Mouse (Mus musculus) forelimb bud, embryonic 11.5 days (tissue): ENCODE measurements around the gene F830045P16Rik.

Experiments used
- DNase-seq: peaks from one replicate; pipeline ENCODE4 v3.0.0-alpha.2; 2012; ENCODE audit warnings: low read depth, low spot score

F830045P16Rik gene

DNA sequence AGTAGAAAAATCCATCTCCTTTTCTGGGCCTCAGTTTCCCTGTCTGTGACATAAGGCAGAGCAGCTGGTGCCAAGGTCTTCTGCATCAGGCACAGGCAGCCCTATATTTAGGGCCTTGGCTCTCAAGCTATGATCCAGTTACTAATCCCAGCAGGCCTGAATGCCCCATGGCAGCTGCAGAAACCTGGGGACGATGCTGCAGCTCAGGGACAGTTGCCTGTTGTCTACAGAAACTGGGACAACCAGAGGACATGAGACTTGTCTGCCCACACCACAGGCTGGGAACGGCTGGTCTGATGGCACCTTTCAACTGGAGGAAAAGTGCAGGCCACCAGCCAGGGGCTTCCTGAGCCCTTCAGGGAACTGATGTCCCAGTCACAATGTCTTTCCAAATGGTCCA is at the start of gene F830045P16Rik:
Gene F830045P16Rik (minus strand): TSS at position 226 of the 400 bp plus-strand sequence.
- no peak for DNase-seq

GRCm38 (mm10) chr2:129585904-129586514 is 49.6 kb upstream of the F830045P16Rik start:
- DNase-seq: no peak

- DNase-seq: no peak
Measured at GRCm38 (mm10) chr2:129584905-129585304, 48.5 kb upstream of the F830045P16Rik start.

DNA sequence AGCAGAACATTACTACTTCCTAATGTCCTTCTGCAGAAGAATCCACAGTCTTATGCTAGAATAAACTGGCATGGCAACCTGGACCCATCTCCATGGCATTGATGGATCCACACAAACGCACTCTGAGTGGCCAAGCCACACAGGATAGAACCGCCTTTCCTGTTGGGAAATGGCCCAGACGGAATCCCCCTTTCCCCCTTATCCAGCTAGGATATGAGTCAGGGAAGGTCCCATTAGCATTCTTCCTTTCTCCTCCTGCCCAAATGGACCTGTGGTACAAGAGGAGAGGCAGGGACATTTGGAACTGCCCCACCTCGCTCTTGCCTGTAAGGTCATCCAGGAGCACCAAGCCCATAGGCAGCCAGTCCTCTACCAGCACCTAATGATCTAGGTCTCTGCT is 45.9 kb upstream of the F830045P16Rik start:
- DNase-seq: no peak

DNA sequence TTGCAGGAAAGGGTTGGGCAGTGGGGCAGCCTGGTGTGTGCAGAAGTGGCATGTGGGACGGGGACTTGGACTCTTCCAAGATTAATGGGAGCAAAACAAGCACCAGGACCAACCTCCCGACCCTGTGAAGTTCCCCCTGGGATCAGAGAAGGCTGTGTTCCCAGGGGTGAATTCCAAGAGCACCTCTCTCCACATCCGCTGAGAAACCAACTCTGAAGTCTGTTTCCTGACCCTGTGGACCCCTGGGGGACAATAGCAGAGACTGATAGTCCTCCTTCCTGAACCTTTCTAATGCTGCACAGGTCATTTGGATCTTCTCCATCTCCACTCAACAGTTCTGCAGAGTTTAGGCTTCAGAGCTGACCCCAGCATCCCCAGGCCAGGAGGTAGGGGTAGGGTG is 45.4 kb upstream of the F830045P16Rik start:
- DNase-seq: no peak

- no peak for DNase-seq
Measured at GRCm38 (mm10) chr2:129580656-129581055, 44.3 kb upstream of the F830045P16Rik start.

- no peak for DNase-seq
Measured at GRCm38 (mm10) chr2:129576611-129577447, 40.4 kb upstream of the F830045P16Rik start.

DNA sequence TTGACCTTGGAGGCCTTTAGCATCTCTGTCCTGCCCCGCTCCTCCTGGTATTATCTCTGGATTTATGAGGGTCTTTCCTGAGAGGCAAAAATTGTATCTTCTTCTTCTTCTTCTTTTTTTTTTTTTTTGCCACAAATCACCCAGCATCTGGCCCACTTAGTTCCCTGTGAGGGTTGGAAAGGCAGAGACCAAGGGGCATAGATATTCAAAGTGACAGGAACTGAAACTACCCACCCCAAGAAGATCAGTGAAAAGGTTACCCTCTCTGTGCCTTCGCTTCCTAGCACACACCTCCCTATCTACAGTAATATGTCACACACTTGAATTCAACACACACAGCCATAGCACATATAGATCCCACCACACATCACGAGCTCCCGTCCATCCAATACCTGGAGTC is 38.7 kb upstream of the F830045P16Rik start:
- no peak for DNase-seq

GRCm38 (mm10) chr2:129574395-129575046 is 38.1 kb upstream of the F830045P16Rik start:
- no peak for DNase-seq

DNA sequence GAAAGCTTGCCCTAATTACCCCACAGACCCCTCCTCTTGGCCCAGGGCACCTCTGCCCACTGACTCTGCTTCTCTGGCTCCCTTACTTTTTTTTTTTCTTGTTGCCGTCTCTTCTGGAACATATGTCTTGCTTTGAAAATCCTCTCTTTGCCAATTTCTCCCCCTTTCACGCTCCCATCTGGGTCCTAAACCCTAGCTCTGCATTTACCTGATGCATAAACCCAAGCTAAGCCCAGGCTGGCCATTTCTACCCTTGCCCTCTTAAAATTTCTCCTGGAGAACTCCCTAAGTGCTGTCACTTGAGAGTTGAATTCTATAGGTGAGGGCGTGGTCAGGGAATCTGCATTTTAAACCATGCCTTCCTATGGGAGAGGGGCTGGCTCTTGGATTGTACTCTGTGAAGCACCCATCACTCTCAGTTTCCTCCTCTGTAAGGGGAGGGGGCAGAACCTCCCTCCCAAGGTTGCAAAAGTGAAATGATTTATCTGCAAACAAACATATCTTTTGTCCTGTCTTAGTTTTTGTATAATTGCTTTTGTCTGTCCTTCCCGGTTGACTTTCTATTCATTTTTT is 37.4 kb upstream of the F830045P16Rik start:
- no peak for DNase-seq

DNA sequence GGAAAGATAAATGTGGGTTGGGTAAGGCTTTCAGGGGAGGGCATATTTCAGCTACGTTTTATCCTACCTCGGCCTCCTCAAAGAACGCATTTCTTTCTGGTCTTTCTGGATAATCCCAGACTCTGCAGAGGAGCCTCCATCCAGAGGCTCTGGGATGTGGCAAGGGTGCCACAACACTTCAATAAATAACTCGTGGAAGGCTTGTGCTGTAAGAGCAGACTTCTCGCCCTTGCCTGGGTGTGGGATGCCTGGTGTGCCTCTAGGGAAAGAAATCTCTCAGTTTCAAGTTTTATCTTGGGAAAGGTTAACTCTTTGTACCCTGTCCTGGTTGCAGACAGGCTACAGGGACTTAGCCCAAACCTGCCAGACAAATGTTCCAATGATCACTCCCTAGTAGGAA is 33.2 kb upstream of the F830045P16Rik start:
- no peak for DNase-seq

GRCm38 (mm10) chr2:129569120-129569519 is 32.7 kb upstream of the F830045P16Rik start:
- no peak for DNase-seq

DNA sequence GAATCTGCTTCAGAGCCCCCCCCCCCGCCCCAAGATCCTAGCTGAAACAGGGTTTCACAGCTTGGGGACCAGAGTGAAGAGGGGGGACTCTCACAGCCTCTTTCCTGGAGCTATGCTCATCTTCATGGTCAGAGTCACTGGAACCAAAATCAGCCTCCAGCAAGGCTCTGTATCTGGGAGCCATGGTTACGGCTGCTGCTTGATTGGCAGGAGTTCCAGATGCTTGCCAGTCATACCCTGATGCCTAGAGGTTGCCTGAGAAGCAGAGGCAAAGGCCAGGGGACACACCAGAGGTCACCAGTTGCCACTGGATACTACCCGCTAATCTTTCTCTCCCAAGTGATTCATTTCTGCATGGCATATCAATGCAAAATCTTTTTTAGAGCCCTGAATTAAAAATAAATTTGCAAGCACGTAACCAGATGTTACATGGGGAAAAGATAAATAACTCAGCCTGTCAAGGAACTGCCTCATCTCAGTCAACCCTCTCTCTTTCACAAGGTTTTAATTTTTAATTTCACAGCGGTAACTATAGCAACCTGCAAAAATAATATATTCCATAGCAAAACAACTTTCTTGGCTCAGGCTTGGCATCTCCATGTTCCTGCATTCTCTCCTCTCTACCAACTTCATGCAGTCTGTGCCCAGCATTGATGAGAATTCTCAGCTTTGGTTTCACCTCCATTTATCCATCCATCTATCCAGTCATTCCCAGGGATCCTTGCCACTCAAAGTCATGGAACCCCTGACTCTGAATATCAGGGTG is 27.7 kb upstream of the F830045P16Rik start:
- DNase-seq: no peak

- no peak for DNase-seq
Measured at GRCm38 (mm10) chr2:129561796-129562195, 25.4 kb upstream of the F830045P16Rik start.

DNA sequence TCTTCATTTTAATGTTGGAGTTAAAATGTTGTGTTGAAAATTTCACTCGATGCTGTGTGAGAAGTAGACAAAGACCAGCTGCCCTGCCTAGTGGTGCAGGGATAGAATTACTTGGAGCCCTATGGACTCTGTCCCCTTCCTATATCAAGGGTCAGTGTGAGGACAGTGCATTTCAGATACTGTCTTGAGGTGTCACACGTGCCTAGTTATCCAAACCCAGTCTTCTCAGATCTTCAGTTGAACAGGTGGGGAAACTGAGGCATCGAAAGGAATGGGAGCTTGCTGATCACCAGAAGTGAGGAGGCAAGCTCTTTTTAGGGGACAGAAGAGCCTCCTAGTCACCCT is 22.4 kb upstream of the F830045P16Rik start:
- no peak for DNase-seq

GRCm38 (mm10) chr2:129558008-129558874 is 21.8 kb upstream of the F830045P16Rik start:
- DNase-seq: no peak

DNA sequence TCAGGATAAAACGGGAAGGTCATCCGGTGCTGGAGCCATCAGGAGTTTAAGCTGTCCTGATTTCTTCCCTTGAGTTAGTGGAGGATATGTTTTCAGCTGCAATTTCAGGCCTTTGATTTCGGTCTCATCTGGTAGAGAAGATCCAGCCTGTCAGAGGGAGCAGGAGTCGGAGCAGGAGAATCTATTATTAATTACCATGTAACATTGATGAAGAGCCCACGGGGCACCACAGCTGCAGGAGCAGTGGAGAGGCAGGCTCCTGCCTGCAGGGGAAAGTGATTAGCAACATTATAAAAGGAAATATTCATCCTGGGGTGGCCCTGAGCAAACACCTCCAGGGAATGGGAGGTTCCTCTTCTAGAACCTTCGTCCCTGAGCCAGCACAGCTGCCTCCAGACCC is 19.7 kb upstream of the F830045P16Rik start:
- no peak for DNase-seq

GRCm38 (mm10) chr2:129550781-129551180 is 14.4 kb upstream of the F830045P16Rik start:
- no peak for DNase-seq

GRCm38 (mm10) chr2:129549537-129550135 is 13.2 kb upstream of the F830045P16Rik start:
- DNase-seq: no peak

- no peak for DNase-seq
Measured at GRCm38 (mm10) chr2:129546772-129547171, 10.4 kb upstream of the F830045P16Rik start.
